Mouse (Mus musculus) gastrocnemius, postnatal 25 days (tissue): ENCODE measurements around the gene Ankrd1. TPM values are rescaled to one million over a fixed set of nuclear protein-coding genes. Genes with fewer than 3 reads are reported as not detected.
A peak's percentile ranks its signal among the peaks of the same experiment; 100 is the strongest.

Source experiments
- DNase-seq: peaks from one replicate; pipeline ENCODE4 v3.0.0; 2022
- long read RNA-seq, 2 experiments: library from polyadenylated mRNA; stranded (forward); transcript quantifications; one replicate each; pipeline ENCODE4 v2.0.0; 2021
- total RNA-seq, 2 experiments: library from RNA; stranded (reverse); gene quantifications; 1 replicate in 1 of 2; 2 replicates in 1 of 2; pipeline ENCODE4 v1.2.3; 2021

Ankrd1 gene
- total RNA-seq = 10 to 100 TPM in 1 of 2 experiments, 1 to 10 TPM in 1; 9.7 to 18.5 TPM
- long read RNA-seq, experiment 1, partial matches to known transcripts = 0 of 7 reads
- long read RNA-seq, experiment 1, other reads (novel, unspliced or antisense) = 4 of 7 reads
- long read RNA-seq, experiment 2, transcript Ankrd1-205 (9 exons, 2,020 nt) = major isoform, 13 of 18 reads
- long read RNA-seq, experiment 2, partial matches to known transcripts = 0 of 18 reads
- long read RNA-seq, experiment 2, other reads (novel, unspliced or antisense) = 5 of 18 reads

GRCm38 (mm10) chr19:36119783-36120471, at the start of gene Ankrd1:
Ankrd1 (minus strand) TSS chr19:36120099.
- peak; percentile 34 for DNase-seq

- no peak for DNase-seq
Measured at GRCm38 (mm10) chr19:36169101-36169500, 49.2 kb upstream of the Ankrd1 start.

GRCm38 (mm10) chr19:36168121-36168520, 48.2 kb upstream of the Ankrd1 start:
- no peak for DNase-seq

- DNase-seq = no peak
Measured at GRCm38 (mm10) chr19:36167291-36167896, 47.5 kb upstream of the Ankrd1 start.

- DNase-seq = no peak
Measured at GRCm38 (mm10) chr19:36166401-36167160, 46.7 kb upstream of the Ankrd1 start.

- no peak for DNase-seq
Measured at GRCm38 (mm10) chr19:36165351-36165750, 45.5 kb upstream of the Ankrd1 start.

- DNase-seq = no peak
Measured at GRCm38 (mm10) chr19:36150241-36151007, 30.5 kb upstream of the Ankrd1 start.

GRCm38 (mm10) chr19:36148578-36148977, 28.7 kb upstream of the Ankrd1 start:
- no peak for DNase-seq

GRCm38 (mm10) chr19:36143571-36143970, 23.7 kb upstream of the Ankrd1 start:
- DNase-seq = no peak

- DNase-seq = no peak
Measured at GRCm38 (mm10) chr19:36133731-36134130, 13.8 kb upstream of the Ankrd1 start.

GRCm38 (mm10) chr19:36133064-36133463, 13.2 kb upstream of the Ankrd1 start:
- DNase-seq = no peak

GRCm38 (mm10) chr19:36131990-36132389, 12.1 kb upstream of the Ankrd1 start:
- no peak for DNase-seq

- DNase-seq = no peak
Measured at GRCm38 (mm10) chr19:36130181-36130580, 10.3 kb upstream of the Ankrd1 start.

- DNase-seq = no peak
Measured at GRCm38 (mm10) chr19:36129643-36130042, 9.7 kb upstream of the Ankrd1 start.

GRCm38 (mm10) chr19:36129213-36129612, 9.3 kb upstream of the Ankrd1 start:
- DNase-seq = peak; percentile 21

GRCm38 (mm10) chr19:36128440-36128839, 8.5 kb upstream of the Ankrd1 start:
- DNase-seq = no peak

- no peak for DNase-seq
Measured at GRCm38 (mm10) chr19:36124203-36124602, 4.3 kb upstream of the Ankrd1 start.

- no peak for DNase-seq
Measured at GRCm38 (mm10) chr19:36119219-36119618, 680 bp downstream of the Ankrd1 start.

- DNase-seq = no peak
Measured at GRCm38 (mm10) chr19:36116185-36116584, 3.7 kb downstream of the Ankrd1 start.

GRCm38 (mm10) chr19:36112007-36112406, 7.9 kb downstream of the Ankrd1 start:
- DNase-seq = no peak

- DNase-seq = no peak
Measured at GRCm38 (mm10) chr19:36111054-36111895, 8.6 kb downstream of the Ankrd1 start.
